Mouse (Mus musculus) cerebellum, adult 18-20 months (tissue): ENCODE measurements around the gene Arhgap10.
A peak's percentile ranks its signal among the peaks of the same experiment; 100 is the strongest.
"Not testable (repeated sequence)": the region's sequence is repeated elsewhere in the genome, so short reads cannot be mapped to it uniquely, and the experiment has no call there.

Source experiments
- DNase-seq, 2 experiments: peaks; one replicate each; pipeline ENCODE4 v3.0.0; 2021

Arhgap10 gene

GRCm38 (mm10) chr8:77340046-77340747 is 177.6 kb downstream of the Arhgap10 start:
- no peak for DNase-seq

GRCm38 (mm10) chr8:77337272-77337671 is 180.5 kb downstream of the Arhgap10 start:
- DNase-seq: no peak

- no peak for DNase-seq
Observed at GRCm38 (mm10) chr8:77331180-77331579, 186.6 kb downstream of the Arhgap10 start.

- no peak for DNase-seq
Observed at GRCm38 (mm10) chr8:77330304-77330703, 187.4 kb downstream of the Arhgap10 start.

- no peak for DNase-seq
Observed at GRCm38 (mm10) chr8:77329783-77330182, 188.0 kb downstream of the Arhgap10 start.

GRCm38 (mm10) chr8:77328473-77328872 is 189.3 kb downstream of the Arhgap10 start:
- no peak for DNase-seq

GRCm38 (mm10) chr8:77327326-77327725 is 190.4 kb downstream of the Arhgap10 start:
- no peak for DNase-seq

- not testable (repeated sequence) for DNase-seq
Observed at GRCm38 (mm10) chr8:77322727-77323126, 195.0 kb downstream of the Arhgap10 start.

GRCm38 (mm10) chr8:77321901-77322300 is 195.9 kb downstream of the Arhgap10 start:
- DNase-seq: no peak

GRCm38 (mm10) chr8:77318590-77318989 is 199.2 kb downstream of the Arhgap10 start:
- DNase-seq: no peak

GRCm38 (mm10) chr8:77317771-77318170 is 200.0 kb downstream of the Arhgap10 start:
- no peak for DNase-seq

GRCm38 (mm10) chr8:77313003-77313402 is 204.8 kb downstream of the Arhgap10 start:
- DNase-seq: peak in 1 of 2 experiments; percentile 17

GRCm38 (mm10) chr8:77311762-77312161 is 206.0 kb downstream of the Arhgap10 start:
- no peak for DNase-seq

GRCm38 (mm10) chr8:77310541-77310940 is 207.2 kb downstream of the Arhgap10 start:
- no peak for DNase-seq

- peak; percentile 16 for DNase-seq
Observed at GRCm38 (mm10) chr8:77310026-77310425, 207.7 kb downstream of the Arhgap10 start.

GRCm38 (mm10) chr8:77294599-77294998 is 223.2 kb downstream of the Arhgap10 start:
- no peak for DNase-seq

GRCm38 (mm10) chr8:77292649-77293048 is 225.1 kb downstream of the Arhgap10 start:
- DNase-seq: no peak

- no peak for DNase-seq
Observed at GRCm38 (mm10) chr8:77292120-77292519, 225.6 kb downstream of the Arhgap10 start.

- no peak for DNase-seq
Observed at GRCm38 (mm10) chr8:77288492-77288891, 229.3 kb downstream of the Arhgap10 start.

- no peak for DNase-seq
Observed at GRCm38 (mm10) chr8:77288065-77288464, 229.7 kb downstream of the Arhgap10 start.

GRCm38 (mm10) chr8:77284473-77284872 is 233.3 kb downstream of the Arhgap10 start:
- DNase-seq: no peak

- DNase-seq: no peak
Observed at GRCm38 (mm10) chr8:77282605-77283236, 235.0 kb downstream of the Arhgap10 start.

GRCm38 (mm10) chr8:77279977-77280376 is 237.8 kb downstream of the Arhgap10 start:
- DNase-seq: no peak

- DNase-seq: no peak
Observed at GRCm38 (mm10) chr8:77278246-77278645, 239.5 kb downstream of the Arhgap10 start.

GRCm38 (mm10) chr8:77276827-77277226 is 240.9 kb downstream of the Arhgap10 start:
- DNase-seq: no peak
